Mouse (Mus musculus) cortical plate, adult 2 months (tissue): ENCODE measurements around the gene Adamts12.

Source experiments
- CTCF ChIP-seq: fragments of 200-500 bp; IDR thresholded peaks from 2 replicates; pipeline ENCODE4 v1.5.1; 2011; ENCODE audit warnings: mild to moderate bottlenecking, control low read depth, low read length; ENCODE audit not compliant: insufficient read depth; ENCODE audit errors: extremely low read depth
- POLR2A ChIP-seq: fragments of 200-500 bp; IDR thresholded peaks from 2 replicates; pipeline ENCODE4 v1.6.1; 2011; ENCODE audit warnings: mild to moderate bottlenecking, low read length, control low read depth; ENCODE audit not compliant: insufficient read depth; ENCODE audit errors: extremely low read depth

DNA sequence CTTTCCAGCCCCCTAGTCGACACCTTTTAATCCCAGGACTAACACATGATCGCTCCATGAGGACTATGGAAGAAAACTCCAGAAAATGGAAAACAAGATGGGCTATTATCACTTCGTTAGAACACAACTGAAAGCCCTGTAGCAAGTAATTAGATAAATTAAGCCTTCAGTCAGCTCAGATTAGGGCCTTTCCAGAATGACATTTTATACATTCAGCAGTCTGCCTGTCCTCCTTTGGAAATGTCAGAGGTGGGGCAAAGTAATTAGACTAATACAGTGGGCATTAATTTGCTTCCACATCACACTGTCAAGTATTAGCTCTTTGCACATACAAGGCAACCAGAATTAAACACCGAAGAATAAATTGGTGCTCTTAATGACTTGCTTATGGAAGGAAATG is 233.4 kb downstream of the Adamts12 start:
- TF ChIP-seq POLR2A = no peak
- no peak for TF ChIP-seq CTCF
